Mouse (Mus musculus) brain, adult 2 months (tissue): ENCODE data around the gene Olfr398.

Experiments
- DNase-seq: peaks from one replicate; pipeline ENCODE4 v3.0.0; 2011; ENCODE audit warnings: low read depth, low spot score

Olfr398 gene

DNA sequence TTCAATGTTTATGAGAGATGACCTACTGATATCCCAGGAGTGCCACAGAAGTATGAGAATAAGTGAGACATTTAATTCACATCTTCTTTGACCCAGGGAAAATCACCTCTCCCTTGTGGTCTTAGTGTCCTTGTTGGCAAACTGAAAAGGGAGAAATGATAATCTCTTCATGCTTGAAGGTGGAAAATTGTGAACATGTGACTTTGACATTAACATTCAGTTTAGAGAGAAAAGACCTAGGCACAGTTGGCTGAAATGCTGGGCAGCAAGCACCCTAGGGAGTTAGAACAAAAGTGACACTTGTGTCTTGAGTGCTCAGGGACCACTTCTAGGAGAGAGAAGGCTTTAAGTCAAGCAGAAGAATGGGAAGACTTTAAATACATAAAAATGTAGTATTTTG lies at the start of gene Olfr398:
Olfr398 (minus strand) TSS at position 101 of the 400 bp plus-strand sequence.
- no peak for DNase-seq

DNA sequence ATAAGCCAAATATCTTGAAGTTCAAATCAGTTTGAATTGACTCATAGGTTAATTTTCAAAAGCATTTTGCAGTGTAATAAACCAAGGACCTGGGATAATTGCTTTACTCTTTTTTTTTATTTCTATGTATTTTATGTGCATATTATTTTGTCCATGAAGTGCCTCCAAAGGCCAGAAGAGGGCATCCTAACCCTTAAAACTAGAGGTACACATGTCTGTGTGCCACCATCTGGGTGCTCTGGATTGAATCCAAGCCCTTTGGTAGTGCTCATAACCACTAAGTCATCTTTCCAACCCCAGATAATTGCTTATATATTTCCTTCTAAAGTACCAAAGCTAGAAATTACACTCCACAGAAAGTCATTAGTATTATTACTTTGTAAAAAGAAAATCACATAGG lies 2.9 kb upstream of the Olfr398 start:
- peak; percentile 2 for DNase-seq

DNA sequence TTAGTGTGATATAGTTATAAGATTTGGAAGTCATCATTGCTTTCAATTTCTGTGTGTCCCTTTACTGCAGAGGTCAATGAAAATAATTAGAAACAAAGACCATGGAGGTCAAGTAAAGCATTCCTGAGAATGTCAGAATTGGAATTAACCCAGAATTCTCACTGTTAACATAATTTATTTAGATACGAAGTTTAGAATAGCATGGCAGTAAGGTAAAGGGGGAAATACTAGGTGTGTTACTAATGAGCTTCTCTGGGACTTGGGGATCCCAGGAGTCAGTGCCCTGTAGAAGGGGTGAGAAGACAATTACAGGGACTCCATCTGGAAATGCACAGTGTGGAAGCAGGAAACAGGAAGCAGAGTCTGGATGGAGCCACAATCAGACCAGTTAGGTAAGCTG lies 29.7 kb downstream of the Olfr398 start, which contains the start of gene Olfr397:
Olfr397 (plus strand) TSS at position 301 of the 400 bp plus-strand sequence.
- DNase-seq: no peak

DNA sequence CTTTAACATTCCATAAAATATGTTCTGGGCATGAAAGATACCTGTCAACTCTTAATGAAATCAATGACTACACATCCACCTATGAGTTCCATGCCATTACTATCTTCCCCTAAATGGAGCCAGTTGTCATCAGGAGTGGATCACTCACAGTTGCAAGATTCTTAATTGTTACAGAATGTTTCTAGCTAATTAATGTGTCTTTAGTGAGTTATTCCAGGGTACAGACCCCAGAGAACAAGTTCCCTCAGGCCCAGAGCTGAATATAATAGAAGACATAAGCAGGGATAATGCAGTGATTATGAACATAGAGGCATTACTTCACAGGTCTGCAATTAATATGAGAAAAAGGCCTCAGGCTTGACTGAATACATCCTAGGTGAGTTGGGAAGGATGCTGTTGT lies 53.8 kb downstream of the Olfr398 start, which contains the start of gene Olfr23:
Olfr23 (plus strand) TSS at position 301 of the 400 bp plus-strand sequence.
- DNase-seq: no peak
